Mouse (Mus musculus): ENCODE results near the gene Rps29.

GRCm38 (mm10) chr12:69147166-69147735 is 11.7 kb downstream of the Rps29 start:
- no peak for TF ChIP-seq POLR2A (IDR thresholded peaks at IDR 0.05; ENCODE audit: low read depth, low read length)
- no peak for TF ChIP-seq CTCF (IDR thresholded peaks at IDR 0.05; ENCODE audit: extremely low read depth, insufficient read depth, insufficient read length, insufficient replicate concordance)
